Mouse (Mus musculus) testis, adult 2 months (tissue): ENCODE measurements around the gene Vmn1r120.
"Not testable (repeated sequence)": the region's sequence is repeated elsewhere in the genome, so short reads cannot be mapped to it uniquely, and the experiment has no call there.

Source experiments
- CTCF ChIP-seq: fragments of 200-500 bp; IDR thresholded peaks from 2 replicates; pipeline ENCODE4 v1.5.1; 2012; ENCODE audit warnings: low read depth, mild to moderate bottlenecking, inconsistent platforms, low read length, moderate library complexity; ENCODE audit not compliant: control insufficient read depth, insufficient read depth, insufficient replicate concordance
- POLR2A ChIP-seq: fragments of 200-500 bp; IDR thresholded peaks from 2 replicates; pipeline ENCODE4 v1.6.1; 2012; ENCODE audit warnings: low read depth, mild to moderate bottlenecking, inconsistent platforms, low read length, moderate library complexity; ENCODE audit not compliant: control insufficient read depth

DNA sequence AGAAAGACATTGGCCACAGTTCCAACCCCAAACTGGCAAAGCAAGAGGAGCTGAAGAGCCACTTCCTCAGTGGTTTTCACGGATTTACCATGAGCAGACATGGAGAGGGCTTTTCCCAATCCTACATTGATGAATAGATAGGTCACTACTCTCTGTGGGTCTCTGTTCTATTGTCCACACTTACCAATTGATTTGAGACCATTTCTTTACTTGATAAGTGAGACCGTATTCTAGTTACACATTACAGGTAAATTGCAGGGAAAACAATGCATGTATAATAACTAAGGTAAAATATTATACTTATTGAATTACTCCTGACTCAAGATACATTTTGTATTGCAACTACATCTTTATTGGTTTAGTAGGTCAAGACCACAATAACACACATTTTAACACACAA lies 41.2 kb downstream of the Vmn1r120 start, which contains the start of gene Vmn1r119:
- TF ChIP-seq CTCF, POLR2A: not testable (repeated sequence)
